Mouse (Mus musculus): ENCODE measurements around the gene Sfi1.
"Not testable (repeated sequence)": the region's sequence is repeated elsewhere in the genome, so short reads cannot be mapped to it uniquely, and the experiment has no call there.

Sfi1 gene

GRCm38 (mm10) chr11:3193363-3193762 is at the start of gene Sfi1:
TSS of gene Sfi1 (minus strand) at chr11:3193463.
- DNase-seq (ENCODE audit: low spot score): no peak

- no peak for DNase-seq (ENCODE audit: low spot score)
Observed at GRCm38 (mm10) chr11:3242395-3242794, 49.1 kb upstream of the Sfi1 start.

GRCm38 (mm10) chr11:3235277-3235676 is 42.0 kb upstream of the Sfi1 start:
- no peak for DNase-seq (ENCODE audit: low spot score)

GRCm38 (mm10) chr11:3233704-3234103 is 40.4 kb upstream of the Sfi1 start:
- DNase-seq (ENCODE audit: low spot score): no peak

- no peak for DNase-seq (ENCODE audit: low spot score)
Observed at GRCm38 (mm10) chr11:3232248-3232647, 39.0 kb upstream of the Sfi1 start.

- no peak for DNase-seq (ENCODE audit: low spot score)
Observed at GRCm38 (mm10) chr11:3227113-3227512, 33.9 kb upstream of the Sfi1 start.

- DNase-seq (ENCODE audit: low spot score): no peak
Observed at GRCm38 (mm10) chr11:3223105-3223504, 29.8 kb upstream of the Sfi1 start.

GRCm38 (mm10) chr11:3212526-3212925 is 19.3 kb upstream of the Sfi1 start:
- DNase-seq (ENCODE audit: low spot score): no peak

GRCm38 (mm10) chr11:3206783-3207182 is 13.5 kb upstream of the Sfi1 start:
- DNase-seq (ENCODE audit: low spot score): no peak

- DNase-seq (ENCODE audit: low spot score): no peak
Observed at GRCm38 (mm10) chr11:3205207-3205606, 11.9 kb upstream of the Sfi1 start.

- no peak for DNase-seq (ENCODE audit: low spot score)
Observed at GRCm38 (mm10) chr11:3203771-3204170, 10.5 kb upstream of the Sfi1 start.

- peak; percentile 17 for DNase-seq (ENCODE audit: low spot score)
Observed at GRCm38 (mm10) chr11:3202781-3203441, 9.6 kb upstream of the Sfi1 start.

- DNase-seq (ENCODE audit: low spot score): peak; percentile 75
Observed at GRCm38 (mm10) chr11:3202231-3202701, 9.0 kb upstream of the Sfi1 start, which contains the start of gene Eif4enif1. TSS of gene Eif4enif1 (plus strand) at chr11:3202392.

- no peak for DNase-seq (ENCODE audit: low spot score)
Observed at GRCm38 (mm10) chr11:3201326-3202230, 8.3 kb upstream of the Sfi1 start.

GRCm38 (mm10) chr11:3200636-3201035 is 7.4 kb upstream of the Sfi1 start:
- not testable (repeated sequence) for DNase-seq (ENCODE audit: low spot score)

- not testable (repeated sequence) for DNase-seq (ENCODE audit: low spot score)
Observed at GRCm38 (mm10) chr11:3182707-3183106, 10.6 kb downstream of the Sfi1 start.

- DNase-seq (ENCODE audit: low spot score): not testable (repeated sequence)
Observed at GRCm38 (mm10) chr11:3181971-3182370, 11.3 kb downstream of the Sfi1 start.

- DNase-seq (ENCODE audit: low spot score): peak; percentile 80
Observed at GRCm38 (mm10) chr11:3181250-3181649, 12.0 kb downstream of the Sfi1 start.

GRCm38 (mm10) chr11:3180510-3181160 is 12.6 kb downstream of the Sfi1 start:
- DNase-seq (ENCODE audit: low spot score): not testable (repeated sequence)

GRCm38 (mm10) chr11:3179726-3180092 is 13.6 kb downstream of the Sfi1 start:
- DNase-seq (ENCODE audit: low spot score): peak; percentile 50

GRCm38 (mm10) chr11:3178968-3179725 is 14.1 kb downstream of the Sfi1 start:
- DNase-seq (ENCODE audit: low spot score): peak; percentile 44
